In genomic region chr11:106324858-106325257, GRCm38 (mm10) we compare ENCODE assay signal across 16 mouse cellular contexts. TPM values are rescaled to one million over a fixed set of nuclear protein-coding genes. Genes with fewer than 3 reads are reported as not detected.
DNase-seq lines count a peak whose midpoint lies in the region; TF ChIP-seq lines count a peak whose summit lies in the region.
"Had no signal": no experiment of that assay in that cellular context is flagged by ENCODE, and none has a peak within 500 bp of the region (broad histone marks: within the 10 kb centered on the region; RNA-seq: fewer than 3 reads in every experiment).

No protein-coding gene starts in this region.

- peak; percentile 61 for DNase-seq in embryo, embryonic 10 days (ENCODE audit: low spot score)
- DNase-seq in embryo, embryonic 9.5 days (ENCODE audit: extremely low spot score), result no peak
- peak; percentile 49 for DNase-seq in A20 (ENCODE audit: low read depth, low spot score)
- peak; percentile 66 for DNase-seq in kidney, adult 2 months
- no peak for DNase-seq in limb, embryonic 10.5 days (ENCODE audit: low spot score)
- no peak for DNase-seq in cerebellum, adult 8-10 months
- no peak for DNase-seq in urinary bladder, postnatal 14 days (ENCODE audit: low spot score)
- no peak for DNase-seq in cerebellum, postnatal 4 days (ENCODE audit: low spot score in 2 of 2)
- DNase-seq: gastrocnemius, postnatal 14 days; layer of hippocampus, adult 9-11 months; lung, embryonic 14.5 days; right cerebral cortex, adult 18-20 months had no signal

- no peaks in the 10 kb centered on the region for H3K27me3 ChIP-seq in kidney, adult 2 months (replicated peaks; ENCODE audit: control insufficient read depth, insufficient read depth, low read length)
- H3K27me3 ChIP-seq in limb, embryonic 10.5 days (ENCODE audit: low read depth, poor library complexity, severe bottlenecking), result no peaks in the 10 kb centered on the region
- H3K27me3 ChIP-seq: heart, embryonic 15.5 days; hindbrain, embryonic 15.5 days; midbrain, embryonic 13.5 days; neural tube, embryonic 13.5 days had no signal

- no peak for TF ChIP-seq CTCF in kidney, adult 2 months (conservative IDR thresholded peaks at IDR 0.05; ENCODE audit: insufficient read depth, insufficient read length, low read depth, low read length)

- no peaks in the 10 kb centered on the region for H3K36me3 ChIP-seq in kidney, adult 2 months (ENCODE audit: control insufficient read depth, insufficient read depth, low read length)
- H3K36me3 ChIP-seq in limb, embryonic 10.5 days, result no peaks in the 10 kb centered on the region
- H3K36me3 ChIP-seq: heart, embryonic 15.5 days; hindbrain, embryonic 15.5 days; midbrain, embryonic 13.5 days; neural tube, embryonic 13.5 days had no signal

- H3K27ac ChIP-seq in kidney, adult 2 months (ENCODE audit: insufficient read depth, low read depth, low read length), result peak overlapping the region; percentile 11; the same call in 1 of the 2 replicates
- peak overlapping the region; percentile 36; the same call in 1 of the 2 replicates for H3K27ac ChIP-seq in limb, embryonic 10.5 days
- H3K27ac ChIP-seq: heart, embryonic 15.5 days; hindbrain, embryonic 15.5 days; midbrain, embryonic 13.5 days; neural tube, embryonic 13.5 days had no signal

- WGBS in kidney, adult 2 months, result 23% methylated on average over 5 of the region's 5 CpGs
- 81% methylated on average over 5 of the region's 5 CpGs for WGBS in limb, embryonic 10.5 days

- TF ChIP-seq POLR2A in kidney, adult 2 months (IDR thresholded peaks at IDR 0.05; ENCODE audit: low read depth, low read length), result no peak

- H3K4me3 ChIP-seq in kidney, adult 2 months (ENCODE audit: insufficient read depth, low read depth, low read length), result no peak overlapping the region
- no peak overlapping the region for H3K4me3 ChIP-seq in limb, embryonic 10.5 days
- H3K4me3 ChIP-seq: heart, embryonic 15.5 days; hindbrain, embryonic 15.5 days; midbrain, embryonic 13.5 days; neural tube, embryonic 13.5 days had no signal

- peaks cover 8% of the 10 kb centered on the region for H3K4me1 ChIP-seq in kidney, adult 2 months (ENCODE audit: control insufficient read depth, insufficient read depth, low read length)
- H3K4me1 ChIP-seq in limb, embryonic 10.5 days, result peaks cover 36% of the 10 kb centered on the region
- H3K4me1 ChIP-seq: hindbrain, embryonic 15.5 days; midbrain, embryonic 13.5 days; neural tube, embryonic 13.5 days had no signal

- H3K9me3 ChIP-seq in limb, embryonic 10.5 days (replicated peaks), result no peaks in the 10 kb centered on the region
- H3K9me3 ChIP-seq: heart, embryonic 15.5 days; hindbrain, embryonic 15.5 days; midbrain, embryonic 13.5 days; neural tube, embryonic 13.5 days had no signal

RNA-seq across cellular contexts. Expression of gene Cd79b, which starts 10.3 kb away (rescaled TPM):
- 2.7 and 17.9 TPM in 2 replicates for polyA plus RNA-seq in kidney, adult 2 months (2012; rRNA removed)
- polyA plus RNA-seq in limb, embryonic 10.5 days (2016; fragmentation: Nextera tagmentation; extraction: Ambion mirVana), result 2.4 and 2.6 TPM in 2 replicates

RNA-seq across cellular contexts. Expression of gene Gh, which starts 23.2 kb away (rescaled TPM):
- 0.16 TPM in 1 of 2 replicates, not detected in the other for polyA plus RNA-seq in kidney, adult 2 months (2012; rRNA removed)
- not detected in 2 replicates for polyA plus RNA-seq in limb, embryonic 10.5 days (2016; fragmentation: Nextera tagmentation; extraction: Ambion mirVana)
- polyA plus RNA-seq: heart, embryonic 15.5 days; hindbrain, embryonic 15.5 days; lung, embryonic 14.5 days; midbrain, embryonic 13.5 days; neural tube, embryonic 13.5 days had no signal

RNA-seq across cellular contexts. Expression of gene Scn4a, which starts 28.2 kb away (rescaled TPM):
- polyA plus RNA-seq in kidney, adult 2 months (2012; rRNA removed), result 0.11 and 1.9 TPM in 2 replicates
- polyA plus RNA-seq in limb, embryonic 10.5 days (2016; fragmentation: Nextera tagmentation; extraction: Ambion mirVana), result 0.03 TPM in 1 of 2 replicates, not detected in the other
- polyA plus RNA-seq: hindbrain, embryonic 15.5 days; neural tube, embryonic 13.5 days had no signal

RNA-seq across cellular contexts. Expression of gene Prr29, which starts 40.4 kb away (rescaled TPM):
- 0.12 and 0.58 TPM in 2 replicates for polyA plus RNA-seq in kidney, adult 2 months (2012; rRNA removed)
- not detected in 2 replicates for polyA plus RNA-seq in limb, embryonic 10.5 days (2016; fragmentation: Nextera tagmentation; extraction: Ambion mirVana)
- polyA plus RNA-seq: hindbrain, embryonic 15.5 days; midbrain, embryonic 13.5 days; neural tube, embryonic 13.5 days had no signal

RNA-seq across cellular contexts. Expression of gene Tcam1, which starts 48.4 kb away (rescaled TPM):
- 0.02 and 0.03 TPM in 2 replicates for polyA plus RNA-seq in kidney, adult 2 months (2012; rRNA removed)
- 0.18 and 0.36 TPM in 2 replicates for polyA plus RNA-seq in limb, embryonic 10.5 days (2016; fragmentation: Nextera tagmentation; extraction: Ambion mirVana)
- polyA plus RNA-seq: heart, embryonic 15.5 days had no signal

Comparison
In these comparisons a context has a peak if more than half of its experiments do, and no peak if none do; other contexts are left out.
1. DNase-seq: peak in embryo, embryonic 10 days (single experiment), A20 (single experiment) and kidney, adult 2 months (single experiment); none in embryo, embryonic 9.5 days (single experiment), limb, embryonic 10.5 days (single experiment), cerebellum, adult 8-10 months (single experiment), urinary bladder, postnatal 14 days (single experiment) and cerebellum, postnatal 4 days (0 of 2).